Mouse (Mus musculus) olfactory bulb, adult 2 months (tissue): ENCODE results near the gene Ttyh2.

Experiments used
- CTCF ChIP-seq: fragments of 200-500 bp; IDR thresholded peaks from 2 replicates; pipeline ENCODE4 v1.5.1; 2012; ENCODE audit warnings: low read depth, mild to moderate bottlenecking, low read length, moderate library complexity; ENCODE audit not compliant: insufficient read depth
- POLR2A ChIP-seq: fragments of 200-500 bp; IDR thresholded peaks from 2 replicates; pipeline ENCODE4 v1.6.1; 2012; ENCODE audit warnings: mild to moderate bottlenecking, low read depth, low read length, moderate library complexity; ENCODE audit not compliant: insufficient read depth

GRCm38 (mm10) chr11:114676431-114676830, 1.2 kb downstream of the Ttyh2 start:
- TF ChIP-seq CTCF (no peak), POLR2A (no peak)
